Mouse (Mus musculus) ES-E14 (cell line): ENCODE measurements around the gene Samd14. TPM values are rescaled to one million over a fixed set of nuclear protein-coding genes. Genes with fewer than 3 reads are reported as not detected.

Experiments
- DNase-seq: peaks from one replicate; pipeline ENCODE4 v3.0.0-alpha.2; 2013; ENCODE audit warnings: low read depth, low spot score
- H3K27ac ChIP-seq: 2 replicates; pipeline ENCODE4 v1.5.1; 2012; ENCODE audit warnings: low read depth, mild to moderate bottlenecking, low read length, moderate library complexity, mixed read lengths; ENCODE audit not compliant: poor library complexity, insufficient read depth, severe bottlenecking
- H3K36me3 ChIP-seq: 2 replicates; pipeline ENCODE4 v1.6.1; 2012; ENCODE audit warnings: mild to moderate bottlenecking, low read length, moderate library complexity, mixed read lengths; ENCODE audit not compliant: control insufficient read depth, poor library complexity, insufficient read depth, severe bottlenecking
- H3K4me1 ChIP-seq, 2 experiments: fragments of 150-350 bp in 1 of 2; sonication (generic) in 1 of 2; 2 replicates each; pipeline ENCODE4 v1.6.1; 2012; ENCODE audit warnings: low read length in 2 of 2, mild to moderate bottlenecking in 1 of 2, mixed read lengths in 1 of 2; ENCODE audit not compliant: control insufficient read depth in 2 of 2, insufficient read depth in 2 of 2, poor library complexity in 1 of 2
- H3K4me3 ChIP-seq, 2 experiments: fragments of 150-350 bp in 1 of 2; sonication (generic) in 1 of 2; 2 replicates each; pipeline ENCODE4 v1.5.1; 2012; ENCODE audit warnings: low read length in 2 of 2, low read depth in 1 of 2, mild to moderate bottlenecking in 1 of 2, mixed read lengths in 1 of 2; ENCODE audit not compliant: insufficient read depth in 1 of 2, poor library complexity in 1 of 2, severe bottlenecking in 1 of 2
- H3K9ac ChIP-seq: 2 replicates; pipeline ENCODE4 v1.6.1; 2012; ENCODE audit warnings: low read depth, mild to moderate bottlenecking, low read length, mixed read lengths; ENCODE audit not compliant: poor library complexity, insufficient read depth, severe bottlenecking
- H3K9me3 ChIP-seq: fragments of 150-350 bp; sonication (generic); 2 replicates; pipeline ENCODE4 v1.6.1; 2012; ENCODE audit warnings: low read depth, mild to moderate bottlenecking, low read length; ENCODE audit not compliant: control insufficient read depth, insufficient read depth
- CHD2 ChIP-seq: IDR thresholded peaks from 2 replicates; pipeline ENCODE4 v1.6.1; 2014; ENCODE audit warnings: mild to moderate bottlenecking, low read depth, low read length, inconsistent platforms
- HCFC1 ChIP-seq: IDR thresholded peaks from 2 replicates; pipeline ENCODE4 v1.6.1; 2012; ENCODE audit warnings: low read length, inconsistent platforms, borderline replicate concordance; ENCODE audit not compliant: insufficient read depth
- MAFK ChIP-seq: IDR thresholded peaks from 2 replicates; pipeline ENCODE4 v1.6.1; 2014; ENCODE audit warnings: mild to moderate bottlenecking, low read depth, low read length, inconsistent platforms; ENCODE audit not compliant: insufficient read depth
- ZC3H11A ChIP-seq: IDR thresholded peaks from 2 replicates; pipeline ENCODE4 v1.6.1; 2012; ENCODE audit warnings: low read depth, mild to moderate bottlenecking, inconsistent platforms, low read length, borderline replicate concordance
- ZNF384 ChIP-seq: IDR thresholded peaks from 2 replicates; pipeline ENCODE4 v1.6.1; 2012; ENCODE audit warnings: low read depth, low read length, inconsistent platforms
- in situ Hi-C, 2 experiments: fragments of 600-800 bp; cut with MboI; formaldehyde crosslinking; loops; one replicate each; pipeline ENCODE4 v1.15.1; 2025; ENCODE audit warnings: low sequenced_read_pairs in 2 of 2, inconsistent platforms in 1 of 2; ENCODE audit not compliant: unreplicated experiment in 2 of 2
- total RNA-seq: library from RNA; depleted of rRNA; stranded (reverse); fragments of 300-350 nt; gene quantifications from 2 replicates; pipeline ENCODE4 v1.2.3, GENCODE M21; 2012

The Samd14 gene
- total RNA-seq, 1 experiment, result 0.89 TPM

GRCm38 (mm10) chr11:95043608-95044007 is 33.9 kb downstream of the Samd14 start:
- H3K9ac ChIP-seq, result no peak overlapping the region

GRCm38 (mm10) chr11:95044185-95044870 is 34.6 kb downstream of the Samd14 start:
- Histone ChIP-seq H3K4me1 (peaks cover 6 to 15% of the 10 kb centered on the region in 2 experiments), H3K9ac (no peak overlapping the region), H3K27ac (no peak overlapping the region), H3K36me3 (peaks cover 3% of the 10 kb centered on the region; the same call in 1 of the 2 replicates), H3K4me3 (no peak overlapping the region), H3K9me3 (no peaks in the 10 kb centered on the region)
- in situ Hi-C loops, result no loop called here
- TF ChIP-seq ZC3H11A, result no peak
- TF ChIP-seq CHD2, result no peak
- TF ChIP-seq ZNF384, result no peak
- no peak for TF ChIP-seq MAFK
- TF ChIP-seq HCFC1, result no peak
- no peak for DNase-seq

More at GRCm38 (mm10) chr11:95043608-95044007, 33.9 kb downstream of the Samd14 start:
- H3K27ac ChIP-seq, result no peak overlapping the region
- TF ChIP-seq HCFC1, result no peak
- TF ChIP-seq CHD2, result no peak
- TF ChIP-seq MAFK, result no peak
- no peak for TF ChIP-seq ZNF384
- no peak for TF ChIP-seq ZC3H11A
- no peak for DNase-seq
- in situ Hi-C loops, result no loop called here
- H3K36me3 ChIP-seq, result peaks cover 3% of the 10 kb centered on the region; the same call in 1 of the 2 replicates
- no peak overlapping the region for H3K4me3 ChIP-seq
- peaks cover 6 to 15% of the 10 kb centered on the region in 2 experiments for H3K4me1 ChIP-seq
- no peaks in the 10 kb centered on the region for H3K9me3 ChIP-seq

- Histone ChIP-seq H3K27ac (no peak overlapping the region), H3K9ac (no peak overlapping the region), H3K9me3 (no peaks in the 10 kb centered on the region), H3K4me3 (no peak overlapping the region), H3K36me3 (peaks cover 10% of the 10 kb centered on the region), H3K4me1 (peaks cover 0 to 7% of the 10 kb centered on the region in 2 experiments; a peak in 1 of 4 replicates)
- TF ChIP-seq HCFC1 (no peak), CHD2 (no peak), MAFK (no peak), ZNF384 (no peak), ZC3H11A (no peak)
- DNase-seq, result peak; percentile 64
- in situ Hi-C loops, result no loop called here
Observed at GRCm38 (mm10) chr11:95046980-95047680, 37.5 kb downstream of the Samd14 start.

GRCm38 (mm10) chr11:95053062-95053461 is 43.4 kb downstream of the Samd14 start:
- Histone ChIP-seq H3K4me1 (peaks cover 0 to 10% of the 10 kb centered on the region in 2 experiments; a peak in 1 of 4 replicates), H3K27ac (no peak overlapping the region), H3K9me3 (no peaks in the 10 kb centered on the region), H3K4me3 (no peak overlapping the region), H3K36me3 (peaks cover 35% of the 10 kb centered on the region), H3K9ac (no peak overlapping the region)
- DNase-seq, result no peak
- in situ Hi-C loops, result no loop called here
- TF ChIP-seq ZNF384, result no peak
- no peak for TF ChIP-seq ZC3H11A
- TF ChIP-seq CHD2, result no peak
- no peak for TF ChIP-seq HCFC1
